Mouse (Mus musculus): ENCODE measurements at regions not wholly inside any gene's neighbourhood (a gene's known extent, or its start where the extent isn't known, plus 50 kb on each side); places are given as distances from the start of the nearest gene placed in this dataset.

- DNase-seq (ENCODE audit: low read depth, low spot score): no peak
Observed at GRCm38 (mm10) chr2:131436149-131436548, 55.1 kb upstream of the Smox start.

- peak; percentile 9 for DNase-seq (ENCODE audit: low read depth, low spot score)
Observed at GRCm38 (mm10) chr2:131430474-131430873, 60.8 kb upstream of the Smox start.

DNA sequence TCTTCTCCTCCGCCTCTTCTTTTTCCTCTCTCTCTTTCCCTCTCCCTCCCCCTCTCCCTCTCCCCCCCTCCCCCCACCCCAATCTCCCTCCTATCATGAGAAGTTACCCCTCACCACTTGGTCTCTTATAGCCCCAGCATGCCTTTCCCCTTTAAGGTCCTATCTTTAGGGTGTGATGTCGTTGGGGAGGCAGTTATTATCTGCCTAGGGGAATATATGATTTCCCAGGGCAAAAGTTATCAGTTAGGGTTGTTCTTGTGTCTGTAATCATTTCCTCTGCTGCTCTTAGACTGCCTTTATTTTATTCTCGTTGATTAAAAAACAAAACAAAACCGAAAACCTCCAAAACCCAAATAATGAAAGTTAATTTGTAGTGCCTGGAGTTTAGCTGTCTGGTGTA is 63.2 kb upstream of the Smox start:
- DNase-seq (ENCODE audit: low read depth, low spot score): no peak

GRCm38 (mm10) chr2:131426941-131427340 is 64.4 kb upstream of the Smox start:
- DNase-seq (ENCODE audit: low read depth, low spot score): no peak

DNA sequence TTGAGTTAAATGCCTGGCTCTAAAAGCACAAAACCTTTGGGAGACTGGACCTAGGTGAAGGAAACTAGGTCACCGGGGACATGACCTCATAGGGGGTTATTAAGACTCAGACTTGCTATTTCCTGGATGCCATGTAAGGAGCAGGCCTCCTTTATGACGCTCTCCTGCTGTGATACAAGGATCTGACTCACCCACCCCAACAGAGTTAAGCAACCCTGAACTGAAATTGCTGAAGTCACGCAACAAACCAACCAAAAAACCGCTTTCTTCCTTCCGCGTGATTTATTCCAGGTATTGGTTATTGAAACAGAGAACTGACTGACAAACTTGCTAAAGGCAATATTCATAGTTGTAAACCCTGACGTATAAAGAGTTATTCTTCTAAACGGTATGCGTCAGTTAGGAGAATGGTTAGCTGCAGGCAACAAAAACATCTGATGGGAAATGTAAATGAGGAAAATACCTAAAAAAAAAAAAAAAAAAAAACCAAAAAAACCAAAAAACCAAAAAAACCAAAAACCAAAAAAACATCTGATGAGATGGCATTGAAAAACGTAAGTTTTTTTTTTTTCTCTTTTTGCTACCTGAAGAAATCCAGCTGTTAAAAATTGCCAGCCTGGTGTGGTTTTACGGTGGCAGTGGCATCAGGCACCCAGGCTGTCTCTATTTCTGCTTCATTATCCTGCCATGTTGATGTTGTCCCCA is 67.5 kb upstream of the Smox start:
- no peak for DNase-seq (ENCODE audit: low read depth, low spot score)

DNA sequence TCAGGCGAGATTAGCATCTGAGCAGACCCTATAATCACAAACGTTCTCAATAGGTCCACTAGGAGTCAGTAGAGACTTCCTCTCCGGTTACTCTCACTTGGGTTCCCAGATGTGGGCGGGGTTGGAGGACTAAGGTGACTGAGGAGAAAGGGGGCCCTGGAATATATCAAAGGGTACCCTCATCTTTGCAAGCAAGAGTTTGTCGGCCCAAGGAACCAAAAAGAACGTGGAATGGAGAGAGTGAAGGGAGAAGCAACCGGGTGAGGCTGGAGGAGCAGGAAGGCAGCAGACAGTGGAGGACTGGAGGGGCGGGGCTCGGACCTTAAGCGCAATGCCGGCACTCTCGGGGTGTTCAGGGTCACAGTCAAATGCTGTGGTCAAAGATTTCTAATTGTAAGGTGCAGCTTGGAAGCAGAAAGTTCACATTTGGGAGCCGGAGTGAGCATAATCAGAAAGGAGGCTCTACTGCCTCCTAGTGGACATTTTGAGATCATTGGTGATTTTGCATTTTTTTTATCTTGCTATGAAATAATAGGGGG is 68.3 kb upstream of the Smox start:
- no peak for DNase-seq (ENCODE audit: low read depth, low spot score)

- DNase-seq (ENCODE audit: low read depth, low spot score): no peak
Observed at GRCm38 (mm10) chr2:131418130-131418529, 65.4 kb upstream of the Rnf24 start.

DNA sequence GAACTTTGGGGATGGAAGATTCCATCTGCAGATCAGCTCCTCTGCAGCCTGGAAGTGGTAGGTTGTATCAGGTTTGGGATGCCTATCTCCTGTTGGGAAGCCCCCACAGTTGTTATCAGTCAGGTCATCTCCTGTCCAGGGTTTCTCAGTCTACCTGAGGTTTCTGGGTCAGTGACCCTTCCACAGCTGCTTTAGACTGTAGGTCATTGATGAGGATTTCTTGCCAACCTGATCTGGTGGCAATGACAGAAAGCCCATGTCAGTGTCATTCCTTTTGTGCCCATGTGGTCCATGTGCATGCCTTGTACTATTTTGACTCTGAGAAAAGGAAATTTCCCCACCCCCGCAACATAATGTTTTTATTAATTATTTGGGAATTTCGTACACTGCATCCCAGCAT is 64.8 kb upstream of the Rnf24 start:
- DNase-seq (ENCODE audit: low read depth, low spot score): no peak

DNA sequence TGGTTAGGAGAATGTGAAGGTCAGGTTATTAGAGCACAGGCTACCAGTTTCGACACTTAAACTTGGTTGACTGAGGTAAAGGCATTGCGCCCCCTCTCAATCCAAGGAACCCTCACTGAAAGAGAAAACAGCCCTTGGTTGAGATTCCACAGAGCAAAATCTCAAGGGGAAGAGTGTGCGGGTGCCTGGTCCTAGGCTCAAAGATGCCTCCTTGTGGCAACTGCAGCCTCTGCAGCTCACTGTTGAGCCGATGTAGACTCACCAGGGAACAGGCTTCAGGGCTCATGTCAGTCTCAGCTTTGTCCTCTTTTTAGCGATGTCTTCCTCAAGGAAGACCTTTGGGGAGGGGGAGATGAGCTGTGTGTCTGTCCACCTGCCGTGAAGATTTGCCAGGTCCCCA is 63.8 kb upstream of the Rnf24 start:
- DNase-seq (ENCODE audit: low read depth, low spot score): no peak

- DNase-seq (ENCODE audit: low read depth, low spot score): no peak
Observed at GRCm38 (mm10) chr2:131410906-131411520, 58.3 kb upstream of the Rnf24 start.

- DNase-seq (ENCODE audit: low read depth, low spot score): no peak
Observed at GRCm38 (mm10) chr2:131407337-131407736, 54.6 kb upstream of the Rnf24 start.

GRCm38 (mm10) chr2:131404218-131404555 is 51.5 kb upstream of the Rnf24 start:
- DNase-seq (ENCODE audit: low read depth, low spot score): no peak

DNA sequence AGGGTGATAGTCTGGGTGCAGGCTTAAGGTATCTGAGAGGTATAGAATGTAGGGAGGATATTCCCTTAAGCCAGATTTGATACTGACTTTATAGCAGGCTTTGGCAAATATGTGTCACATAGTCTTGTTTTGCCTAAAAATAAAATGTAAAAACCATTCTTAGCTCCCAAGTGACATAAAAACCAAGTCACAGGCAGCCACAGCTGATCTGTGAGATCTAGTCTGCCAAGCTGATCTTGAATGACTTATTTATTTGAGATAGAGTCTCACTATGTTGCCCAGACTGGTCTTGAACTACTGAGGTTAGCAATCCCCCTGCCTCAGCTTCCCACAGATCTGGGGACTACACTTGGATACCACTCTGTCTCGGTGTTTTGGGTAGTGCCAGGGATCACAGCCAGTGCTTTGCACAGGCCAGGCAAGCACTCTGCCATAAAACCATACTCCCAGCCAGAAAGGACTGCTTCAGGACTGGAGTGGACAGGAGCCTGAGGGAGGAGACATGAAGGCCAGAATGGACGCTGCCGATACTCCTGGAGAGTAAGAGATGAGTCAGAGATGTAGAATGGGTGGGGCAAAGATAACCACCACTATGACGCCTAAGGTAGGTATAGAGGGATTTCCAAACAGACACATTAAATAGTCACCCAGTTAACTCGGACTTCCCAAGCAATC is 51.0 kb upstream of the Rnf24 start:
- DNase-seq (ENCODE audit: low read depth, low spot score): no peak

Data from telencephalon, adult 2 months (tissue).